Mouse (Mus musculus) forebrain, embryonic 14.5 days (tissue): Measurements from ENCODE around the gene Med24. TPM values are rescaled to one million over a fixed set of nuclear protein-coding genes. Genes with fewer than 3 reads are reported as not detected.
"Not testable (repeated sequence)": the region's sequence is repeated elsewhere in the genome, so short reads cannot be mapped to it uniquely, and the experiment has no call there.

Experiments
- ATAC-seq: fragments of 200-750 bp; cut with Nextera tagmentation; 2 replicates; pipeline ENCODE4 v1.8.0; 2017; ENCODE audit warnings: mild to moderate bottlenecking, moderate library complexity
- DNase-seq: peaks from one replicate; pipeline ENCODE4 v3.0.0-alpha.2; 2015; ENCODE audit warnings: low spot score
- H3K27ac ChIP-seq: fragments of 300-500 bp; sonication (generic); 2 replicates; pipeline ENCODE4 v1.5.1; 2014; ENCODE audit warnings: low read depth, mild to moderate bottlenecking, control low read depth, low read length, moderate library complexity
- H3K27me3 ChIP-seq: fragments of 300-500 bp; sonication (generic); replicated peaks from 2 replicates; pipeline ENCODE4 v1.6.1; 2014; ENCODE audit warnings: low read length, control low read depth, mixed read lengths; ENCODE audit not compliant: control insufficient read depth, insufficient read depth
- H3K36me3 ChIP-seq: fragments of 300-500 bp; sonication (generic); 2 replicates; pipeline ENCODE4 v1.6.1; 2014; ENCODE audit warnings: low read length, control low read depth; ENCODE audit not compliant: control insufficient read depth, insufficient read depth
- H3K4me1 ChIP-seq: fragments of 300-500 bp; sonication (generic); 2 replicates; pipeline ENCODE4 v1.6.1; 2014; ENCODE audit warnings: antibody characterized with exemption, low read length, control low read depth; ENCODE audit not compliant: control insufficient read depth, insufficient read depth
- H3K4me2 ChIP-seq: fragments of 300-500 bp; sonication (generic); 2 replicates; pipeline ENCODE4 v1.6.1; 2014; ENCODE audit warnings: mild to moderate bottlenecking, control low read depth, low read length
- H3K4me3 ChIP-seq: fragments of 300-500 bp; sonication (generic); 2 replicates; pipeline ENCODE4 v1.5.1; 2014; ENCODE audit warnings: low read depth, low read length, control low read depth
- H3K9ac ChIP-seq: fragments of 300-500 bp; sonication (generic); 2 replicates; pipeline ENCODE4 v1.6.1; 2014; ENCODE audit warnings: mild to moderate bottlenecking, low read length, control low read depth, moderate library complexity
- H3K9me3 ChIP-seq: fragments of 300-500 bp; sonication (generic); replicated peaks from 2 replicates; pipeline ENCODE4 v1.6.1; 2016; ENCODE audit warnings: low read length, control low read depth, mixed read lengths; ENCODE audit not compliant: control insufficient read depth
- WGBS: fragments of 180-500 bp; shearing (Covaris S2); extraction: QIAGEN DNeasy Blood & Tissue Kit; methylation state at CpG from one replicate; pipeline ENCODE4 v1.1.7; 2014; 5-methylcytosine and 5-hydroxymethylcytosine counted together
- polyA plus RNA-seq: library from polyadenylated mRNA; unstranded; fragments of >200 nt; fragmentation: Nextera tagmentation; extraction: Ambion mirVana; gene quantifications from 2 replicates; pipeline ENCODE4 v1.2.1, GENCODE M21; 2014

Gene Med24
- polyA plus RNA-seq, 1 experiment from 2014 or later, result 76.0 TPM

GRCm38 (mm10) chr11:98738428-98738911 lies 9.2 kb upstream of the Med24 start:
- DNase-seq, result peak; percentile 85
- ATAC-seq, result peak; percentile 24; the same call in 1 of the 2 replicates
- Histone ChIP-seq H3K4me2 (peak overlapping the region; percentile 21; the same call in 1 of the 2 replicates), H3K9me3 (no peaks in the 10 kb centered on the region; the same call in 1 of the 2 replicates), H3K27me3 (no peaks in the 10 kb centered on the region), H3K4me1 (peaks cover 28% of the 10 kb centered on the region), H3K9ac (peak overlapping the region; percentile 29; the same call in 1 of the 2 replicates), H3K4me3 (no peak overlapping the region), H3K36me3 (no peaks in the 10 kb centered on the region), H3K27ac (peak overlapping the region; percentile 87)
- 23% methylated on average over 4 of the region's 4 CpGs for WGBS

- not testable (repeated sequence) for H3K27ac ChIP-seq, DNase-seq, H3K9ac ChIP-seq, H3K9me3 ChIP-seq, ATAC-seq, H3K36me3 ChIP-seq, H3K27me3 ChIP-seq, H3K4me2 ChIP-seq, H3K4me3 ChIP-seq
- peaks cover 23% of the 10 kb centered on the region for H3K4me1 ChIP-seq
- 97% methylated on average over 2 of the region's 2 CpGs for WGBS
Measured at GRCm38 (mm10) chr11:98737220-98737619, 8.0 kb upstream of the Med24 start.

- no peaks in the 10 kb centered on the region for H3K36me3 ChIP-seq
- 83% methylated on average over 1 of the region's 1 CpGs for WGBS
- DNase-seq, result no peak
- H3K4me3 ChIP-seq, result no peak overlapping the region
- no peak overlapping the region for H3K27ac ChIP-seq
- no peaks in the 10 kb centered on the region; the same call in 1 of the 2 replicates for H3K9me3 ChIP-seq
- no peaks in the 10 kb centered on the region for H3K27me3 ChIP-seq
- ATAC-seq, result no peak
- peaks cover 22% of the 10 kb centered on the region for H3K4me1 ChIP-seq
- no peak overlapping the region for H3K9ac ChIP-seq
- no peak overlapping the region for H3K4me2 ChIP-seq
Measured at GRCm38 (mm10) chr11:98736176-98736575, 6.9 kb upstream of the Med24 start.

GRCm38 (mm10) chr11:98735111-98735510 lies 5.9 kb upstream of the Med24 start:
- H3K27me3 ChIP-seq, result no peaks in the 10 kb centered on the region
- 93% methylated on average over 4 of the region's 4 CpGs for WGBS

GRCm38 (mm10) chr11:98734020-98734419 lies 4.8 kb upstream of the Med24 start:
- no peak for ATAC-seq
- Histone ChIP-seq H3K27ac (no peak overlapping the region), H3K9me3 (no peaks in the 10 kb centered on the region; the same call in 1 of the 2 replicates), H3K4me3 (no peak overlapping the region), H3K4me2 (no peak overlapping the region), H3K36me3 (no peaks in the 10 kb centered on the region), H3K9ac (no peak overlapping the region), H3K4me1 (peaks cover 8% of the 10 kb centered on the region), H3K27me3 (no peaks in the 10 kb centered on the region)
- 72% methylated on average over 3 of the region's 3 CpGs for WGBS
- no peak for DNase-seq

More at GRCm38 (mm10) chr11:98735111-98735510, 5.9 kb upstream of the Med24 start:
- H3K27ac ChIP-seq, result no peak overlapping the region
- H3K36me3 ChIP-seq, result no peaks in the 10 kb centered on the region
- H3K9ac ChIP-seq, result no peak overlapping the region
- H3K4me2 ChIP-seq, result no peak overlapping the region
- no peaks in the 10 kb centered on the region; the same call in 1 of the 2 replicates for H3K9me3 ChIP-seq
- ATAC-seq (no peak), DNase-seq (no peak)
- H3K4me1 ChIP-seq, result peaks cover 16% of the 10 kb centered on the region
- no peak overlapping the region for H3K4me3 ChIP-seq

- Histone ChIP-seq H3K4me1 (peaks cover 8% of the 10 kb centered on the region), H3K27ac (peak overlapping the region; percentile 82), H3K4me3 (no peak overlapping the region), H3K9ac (no peak overlapping the region), H3K36me3 (peaks cover 8% of the 10 kb centered on the region), H3K27me3 (no peaks in the 10 kb centered on the region), H3K9me3 (no peaks in the 10 kb centered on the region; the same call in 1 of the 2 replicates), H3K4me2 (no peak overlapping the region; the same call in 1 of the 2 replicates)
- WGBS, result 51% methylated on average over 5 of the region's 5 CpGs
- ATAC-seq (peak; percentile 35), DNase-seq (peak; percentile 81)
Measured at GRCm38 (mm10) chr11:98731134-98731533, 1.9 kb upstream of the Med24 start.

- no peaks in the 10 kb centered on the region for H3K27me3 ChIP-seq
- 60% methylated on average over 4 of the region's 4 CpGs for WGBS
- no peak overlapping the region; the same call in 1 of the 2 replicates for H3K4me2 ChIP-seq
- no peaks in the 10 kb centered on the region; the same call in 1 of the 2 replicates for H3K9me3 ChIP-seq
- H3K9ac ChIP-seq, result no peak overlapping the region
- peaks cover 12% of the 10 kb centered on the region for H3K36me3 ChIP-seq
- peaks cover 8% of the 10 kb centered on the region for H3K4me1 ChIP-seq
- no peak for ATAC-seq
- DNase-seq, result no peak
- no peak overlapping the region for H3K4me3 ChIP-seq
- peak overlapping the region; percentile 82 for H3K27ac ChIP-seq
Measured at GRCm38 (mm10) chr11:98730727-98731126, 1.5 kb upstream of the Med24 start.

GRCm38 (mm10) chr11:98725926-98726506 lies 3.2 kb downstream of the Med24 start:
- Histone ChIP-seq H3K4me2 (no peak overlapping the region), H3K9me3 (no peaks in the 10 kb centered on the region), H3K4me1 (peaks cover 8% of the 10 kb centered on the region), H3K36me3 (peaks cover 36% of the 10 kb centered on the region), H3K27me3 (no peaks in the 10 kb centered on the region), H3K27ac (no peak overlapping the region), H3K9ac (no peak overlapping the region), H3K4me3 (no peak overlapping the region)
- no peak for ATAC-seq
- 94% methylated on average over 15 of the region's 15 CpGs for WGBS
- DNase-seq, result no peak

- no peaks in the 10 kb centered on the region for H3K9me3 ChIP-seq
- no peak overlapping the region for H3K4me2 ChIP-seq
- no peak for DNase-seq
- peaks cover 50% of the 10 kb centered on the region for H3K36me3 ChIP-seq
- peaks cover 1% of the 10 kb centered on the region; the same call in 1 of the 2 replicates for H3K4me1 ChIP-seq
- no peak for ATAC-seq
- WGBS, result 83% methylated on average over 7 of the region's 7 CpGs
- no peaks in the 10 kb centered on the region for H3K27me3 ChIP-seq
- H3K27ac ChIP-seq, result no peak overlapping the region
- H3K4me3 ChIP-seq, result no peak overlapping the region
- H3K9ac ChIP-seq, result no peak overlapping the region
Measured at GRCm38 (mm10) chr11:98723098-98723497, 6.1 kb downstream of the Med24 start.
